Mouse (Mus musculus): ENCODE results near the gene Grin2b.

GRCm38 (mm10) chr6:136109172-136109571, 64.1 kb downstream of the Grin2b start:
- TF ChIP-seq CTCF (IDR thresholded peaks at IDR 0.05; ENCODE audit: low read depth, low read length) (no peak), POLR2A (IDR thresholded peaks at IDR 0.05; ENCODE audit: insufficient read depth, low read length) (no peak), EP300 (IDR thresholded peaks at IDR 0.05; ENCODE audit: insufficient read depth, low read depth, low read length) (no peak)
